Comparison of ENCODE assay signal across 14 mouse cellular contexts in genomic region chr5:147939226-147939625, GRCm38 (mm10). TPM values are rescaled to one million over a fixed set of nuclear protein-coding genes. Genes with fewer than 3 reads are reported as not detected.
DNase-seq lines count a peak whose midpoint lies in the region; ATAC-seq and TF ChIP-seq lines count a peak whose summit lies in the region.
"Had no signal": no experiment of that assay in that cellular context is flagged by ENCODE, and none has a peak within 500 bp of the region (broad histone marks: within the 10 kb centered on the region; RNA-seq: fewer than 3 reads in every experiment).

No protein-coding gene starts in this region.

- TF ChIP-seq EP300 in heart, postnatal 0 days (IDR thresholded peaks at IDR 0.05; ENCODE audit: low read depth), result no peak

- no peaks in the 10 kb centered on the region for H3K4me1 ChIP-seq in heart, postnatal 0 days (ENCODE audit: control insufficient read depth, insufficient read depth)

- POLR2A ChIA-PET in Patski (lab: Charles Lee), result no interaction called here

- no peaks in the 10 kb centered on the region for H3K27me3 ChIP-seq in Patski
- no peaks in the 10 kb centered on the region for H3K27me3 ChIP-seq in heart, postnatal 0 days (ENCODE audit: control insufficient read depth, insufficient read depth, low read length)
- H3K27me3 ChIP-seq: heart, embryonic 13.5 days had no signal

- no peak overlapping the region for H3K9ac ChIP-seq in heart, postnatal 0 days (replicated peaks; ENCODE audit: low read depth, low read length)
- H3K9ac ChIP-seq: heart, embryonic 13.5 days; liver, embryonic 14.5 days had no signal

- no peak overlapping the region for H3K4me3 ChIP-seq in heart, postnatal 0 days (ENCODE audit: low read depth, low read length)
- H3K4me3 ChIP-seq: heart, embryonic 13.5 days; layer of hippocampus, adult 2 months had no signal

- in situ Hi-C loops in Patski (cut with MboI; ENCODE audit: low pct_unique_long_range_greater_than_20kb), result no loop called here

- no peak for ATAC-seq in cerebellum, adult (ENCODE audit: insufficient number of reproducible peaks, low FRiP score, low TSS enrichment)
- peak; percentile 22 for ATAC-seq in Patski
- ATAC-seq in heart, postnatal 0 days (ENCODE audit: insufficient read depth, low read depth), result peak; percentile 76

- H3K4me2 ChIP-seq in heart, postnatal 0 days (ENCODE audit: low read depth, low read length), result no peak overlapping the region
- H3K4me2 ChIP-seq: heart, embryonic 13.5 days had no signal

- H3K36me3 ChIP-seq in heart, postnatal 0 days (replicated peaks; ENCODE audit: control insufficient read depth, insufficient read depth, low read length), result no peaks in the 10 kb centered on the region
- H3K36me3 ChIP-seq: heart, embryonic 13.5 days had no signal

- 0 out of 2 replicates have a peak overlapping the region, but pooled peaks have one; percentile 7 for H3K27ac ChIP-seq in heart, postnatal 0 days (ENCODE audit: low read depth)
- H3K27ac ChIP-seq: heart, embryonic 13.5 days; layer of hippocampus, adult 2 months; liver, embryonic 14.5 days had no signal

- no peaks in the 10 kb centered on the region; the same call in none of the 2 replicates for H3K9me3 ChIP-seq in heart, postnatal 0 days (replicated peaks; ENCODE audit: control insufficient read depth, low read length)

- TF ChIP-seq CTCF in Patski (IDR thresholded peaks at IDR 0.05), result no peak
- no peak for TF ChIP-seq CTCF in heart, postnatal 0 days (IDR thresholded peaks at IDR 0.05; ENCODE audit: low read depth)

- 31% methylated on average over 5 of the region's 5 CpGs for WGBS in heart, postnatal 0 days

- DNase-seq in cerebellum, adult 9-10 months, result peak; percentile 26
- peak; percentile 58 for DNase-seq in left cerebral cortex, postnatal 4 days
- no peak for DNase-seq in left cerebral cortex, adult 9 months (ENCODE audit: low spot score in 2 of 2)
- DNase-seq in Patski (ENCODE audit: low read depth, low spot score), result peak; percentile 73
- DNase-seq in heart, postnatal 0 days (ENCODE audit: low spot score), result peak; percentile 61
- DNase-seq in thymus, postnatal 14 days, result no peak
- no peak for DNase-seq in right cerebral cortex, postnatal 10 days (ENCODE audit: low spot score in 2 of 2)
- DNase-seq: adrenal gland, adult 2 months; kidney, adult 11 months; retina, postnatal 1 day had no signal

- CTCF ChIA-PET in Patski (lab: Charles Lee), result interaction anchor here (1.3 kb wide), 1 partner anchor 303 kb away, joined by 4 read pairs; no protein-coding TSS in a partner anchor

- intact Hi-C loops in left cerebral cortex, postnatal 4 days (cut with DNase I), result no loop called here

RNA-seq across cellular contexts. Expression of gene Mtus2, which starts 17.9 kb away (rescaled TPM):
- total RNA-seq in left cerebral cortex, postnatal 4 days (2021), result 10 to 100 TPM; 54.7 to 57.7 TPM
- polyA plus RNA-seq in Patski (2021), result 1.3 TPM
- 59.9 and 101 TPM in 2 replicates for total RNA-seq in heart, postnatal 0 days (2014; rRNA removed; ENCODE audit: low replicate concordance)
- 151 and 165 TPM in 2 replicates for polyA plus RNA-seq in heart, postnatal 0 days (2015; fragmentation: Nextera tagmentation; extraction: Ambion mirVana)

RNA-seq across cellular contexts. Expression of gene Slc46a3, which starts 44.6 kb away (rescaled TPM):
- total RNA-seq in left cerebral cortex, postnatal 4 days (2021), result 1 to 10 TPM; 2.4 to 3.6 TPM
- polyA plus RNA-seq in Patski (2021), result 4.6 TPM
- total RNA-seq in heart, postnatal 0 days (2014; rRNA removed; ENCODE audit: low replicate concordance), result 0.35 and 3.5 TPM in 2 replicates
- 3.1 and 4.7 TPM in 2 replicates for polyA plus RNA-seq in heart, postnatal 0 days (2015; fragmentation: Nextera tagmentation; extraction: Ambion mirVana)

Comparison
In these comparisons a context has a peak if more than half of its experiments do, and no peak if none do; other contexts are left out.
1. DNase-seq: peak in cerebellum, adult 9-10 months (single experiment), left cerebral cortex, postnatal 4 days (single experiment), Patski (single experiment) and heart, postnatal 0 days (single experiment); none in left cerebral cortex, adult 9 months (0 of 2), thymus, postnatal 14 days (single experiment) and right cerebral cortex, postnatal 10 days (0 of 2).